Mouse (Mus musculus) ES-E14 (cell line): ENCODE data around the gene Clec4b1. TPM values are rescaled to one million over a fixed set of nuclear protein-coding genes. Genes with fewer than 3 reads are reported as not detected.
"Not testable (repeated sequence)": the region's sequence is repeated elsewhere in the genome, so short reads cannot be mapped to it uniquely, and the experiment has no call there.

ENCODE experiments used
- DNase-seq: peaks from one replicate; pipeline ENCODE4 v3.0.0-alpha.2; 2013; ENCODE audit warnings: low read depth, low spot score
- H3K27ac ChIP-seq: 2 replicates; pipeline ENCODE4 v1.5.1; 2012; ENCODE audit warnings: low read depth, mild to moderate bottlenecking, low read length, moderate library complexity, mixed read lengths; ENCODE audit not compliant: poor library complexity, insufficient read depth, severe bottlenecking
- H3K36me3 ChIP-seq: 2 replicates; pipeline ENCODE4 v1.6.1; 2012; ENCODE audit warnings: mild to moderate bottlenecking, low read length, moderate library complexity, mixed read lengths; ENCODE audit not compliant: control insufficient read depth, poor library complexity, insufficient read depth, severe bottlenecking
- H3K4me1 ChIP-seq, 2 experiments: fragments of 150-350 bp in 1 of 2; sonication (generic) in 1 of 2; 2 replicates each; pipeline ENCODE4 v1.6.1; 2012; ENCODE audit warnings: low read length in 2 of 2, mild to moderate bottlenecking in 1 of 2, mixed read lengths in 1 of 2; ENCODE audit not compliant: control insufficient read depth in 2 of 2, insufficient read depth in 2 of 2, poor library complexity in 1 of 2
- H3K4me3 ChIP-seq, 2 experiments: fragments of 150-350 bp in 1 of 2; sonication (generic) in 1 of 2; 2 replicates each; pipeline ENCODE4 v1.5.1; 2012; ENCODE audit warnings: low read length in 2 of 2, low read depth in 1 of 2, mild to moderate bottlenecking in 1 of 2, mixed read lengths in 1 of 2; ENCODE audit not compliant: insufficient read depth in 1 of 2, poor library complexity in 1 of 2, severe bottlenecking in 1 of 2
- H3K9ac ChIP-seq: 2 replicates; pipeline ENCODE4 v1.6.1; 2012; ENCODE audit warnings: low read depth, mild to moderate bottlenecking, low read length, mixed read lengths; ENCODE audit not compliant: poor library complexity, insufficient read depth, severe bottlenecking
- H3K9me3 ChIP-seq: fragments of 150-350 bp; sonication (generic); 2 replicates; pipeline ENCODE4 v1.6.1; 2012; ENCODE audit warnings: low read depth, mild to moderate bottlenecking, low read length; ENCODE audit not compliant: control insufficient read depth, insufficient read depth
- CHD2 ChIP-seq: IDR thresholded peaks from 2 replicates; pipeline ENCODE4 v1.6.1; 2014; ENCODE audit warnings: mild to moderate bottlenecking, low read depth, low read length, inconsistent platforms
- HCFC1 ChIP-seq: IDR thresholded peaks from 2 replicates; pipeline ENCODE4 v1.6.1; 2012; ENCODE audit warnings: low read length, inconsistent platforms, borderline replicate concordance; ENCODE audit not compliant: insufficient read depth
- MAFK ChIP-seq: IDR thresholded peaks from 2 replicates; pipeline ENCODE4 v1.6.1; 2014; ENCODE audit warnings: mild to moderate bottlenecking, low read depth, low read length, inconsistent platforms; ENCODE audit not compliant: insufficient read depth
- ZC3H11A ChIP-seq: IDR thresholded peaks from 2 replicates; pipeline ENCODE4 v1.6.1; 2012; ENCODE audit warnings: low read depth, mild to moderate bottlenecking, inconsistent platforms, low read length, borderline replicate concordance
- ZNF384 ChIP-seq: IDR thresholded peaks from 2 replicates; pipeline ENCODE4 v1.6.1; 2012; ENCODE audit warnings: low read depth, low read length, inconsistent platforms
- in situ Hi-C, 2 experiments: fragments of 600-800 bp; cut with MboI; formaldehyde crosslinking; loops; one replicate each; pipeline ENCODE4 v1.15.1; 2025; ENCODE audit warnings: low sequenced_read_pairs in 2 of 2, inconsistent platforms in 1 of 2; ENCODE audit not compliant: unreplicated experiment in 2 of 2
- total RNA-seq: library from RNA; depleted of rRNA; stranded (reverse); fragments of 300-350 nt; gene quantifications from 2 replicates; pipeline ENCODE4 v1.2.3, GENCODE M21; 2012; rRNA removed

The Clec4b1 gene
- total RNA-seq, result not detected in 2 replicates

- no peak for DNase-seq
- no peaks in the 10 kb centered on the region for H3K4me1 ChIP-seq
- no peak within 1 kb of the TSS for H3K9ac ChIP-seq
- no peak within 1 kb of the TSS for H3K4me3 ChIP-seq
- in situ Hi-C loops, result no loop called here
- H3K36me3 ChIP-seq, result no peaks in the 10 kb centered on the region
- no peaks in the 10 kb centered on the region for H3K9me3 ChIP-seq
- no peak for TF ChIP-seq CHD2
- TF ChIP-seq ZNF384, result no peak
- TF ChIP-seq MAFK, result no peak
- H3K27ac ChIP-seq, result no peak within 1 kb of the TSS
These were observed at the start of gene Clec4b1 for GRCm38 (mm10) chr6:123049742-123050372. Gene Clec4b1 (plus strand): TSS chr6:123049962.

DNA sequence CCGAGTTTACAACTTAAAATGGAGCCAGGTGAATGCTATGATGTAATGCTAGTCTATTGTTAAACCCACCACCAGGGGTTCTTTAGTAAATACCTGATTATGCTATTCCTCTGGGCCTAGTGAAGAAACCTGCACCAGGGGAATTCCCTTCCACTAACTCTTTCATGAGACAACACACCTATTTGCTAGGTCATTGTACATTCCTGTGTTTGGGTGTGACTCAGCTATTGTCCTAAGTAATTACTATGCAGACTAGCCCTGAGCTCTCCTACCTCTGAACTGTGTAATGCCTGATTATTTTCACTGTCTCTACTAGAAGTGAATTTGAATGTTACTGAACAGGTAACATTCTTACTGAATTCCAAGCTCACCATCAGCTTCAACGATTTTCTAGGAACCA, 45.1 kb upstream of the Clec4b1 start:
- TF ChIP-seq MAFK, result peak; percentile 67
- H3K27ac ChIP-seq, H3K36me3 ChIP-seq, H3K9ac ChIP-seq, in situ Hi-C loops, H3K9me3 ChIP-seq, DNase-seq, H3K4me1 ChIP-seq, H3K4me3 ChIP-seq: not testable (repeated sequence)

GRCm38 (mm10) chr6:123005591-123005990, 44.2 kb upstream of the Clec4b1 start:
- in situ Hi-C loops, result no loop called here
- Histone ChIP-seq H3K4me3 (no peak overlapping the region), H3K27ac (no peak overlapping the region), H3K36me3 (no peaks in the 10 kb centered on the region; the same call in 1 of the 2 replicates), H3K4me1 (no peaks in the 10 kb centered on the region; a peak in 1 of 4 replicates), H3K9ac (no peak overlapping the region), H3K9me3 (no peaks in the 10 kb centered on the region)
- TF ChIP-seq HCFC1 (no peak), MAFK (no peak), ZC3H11A (no peak), CHD2 (no peak), ZNF384 (no peak)
- DNase-seq, result no peak

GRCm38 (mm10) chr6:123095125-123095843, 45.5 kb downstream of the Clec4b1 start:
- TF ChIP-seq CHD2, result no peak
- TF ChIP-seq ZC3H11A, result no peak
- TF ChIP-seq MAFK, result no peak
- no peak for TF ChIP-seq ZNF384
- no peak for TF ChIP-seq HCFC1
- Histone ChIP-seq H3K27ac (no peak overlapping the region), H3K9ac (no peak overlapping the region), H3K36me3 (no peaks in the 10 kb centered on the region), H3K9me3 (no peaks in the 10 kb centered on the region), H3K4me1 (no peaks in the 10 kb centered on the region), H3K4me3 (no peak overlapping the region)
- in situ Hi-C loops, result no loop called here
- DNase-seq, result no peak

GRCm38 (mm10) chr6:123106128-123106527, 56.4 kb downstream of the Clec4b1 start, which contains the start of gene Clec4a2:
Gene Clec4a2 (plus strand): TSS chr6:123106428.
- H3K9ac ChIP-seq, H3K4me1 ChIP-seq, H3K27ac ChIP-seq, H3K9me3 ChIP-seq, H3K4me3 ChIP-seq, DNase-seq, in situ Hi-C loops, H3K36me3 ChIP-seq: not testable (repeated sequence)

Other genes with a start within 250 kb of the Clec4b1 start
- 890 and 1,987 TPM in 2 replicates for gene Slc2a3, start 248.3 kb upstream of the Clec4b1 start, total RNA-seq
- 1.3 and 1.7 TPM in 2 replicates for gene Foxj2, start 230.0 kb upstream of the Clec4b1 start, total RNA-seq
- 0.22 TPM in 1 of 2 replicates, not detected in the other for gene C3ar1, start 193.8 kb upstream of the Clec4b1 start, total RNA-seq
- gene Necap1, start 175.5 kb upstream of the Clec4b1 start, total RNA-seq, result 32.9 and 40.4 TPM in 2 replicates
- not detected in 2 replicates for gene Clec4a1, start 128.1 kb upstream of the Clec4b1 start, total RNA-seq
- not detected in 2 replicates for gene Clec4a3, start 97.4 kb upstream of the Clec4b1 start, total RNA-seq
- gene Clec4a4, start 59.6 kb upstream of the Clec4b1 start, total RNA-seq, result not detected in 2 replicates
- gene Clec4a2, start 56.5 kb downstream of the Clec4b1 start, total RNA-seq, result not detected in 2 replicates
- gene Clec4b2, start 122.9 kb downstream of the Clec4b1 start, total RNA-seq, result not detected in 2 replicates
- not detected in 2 replicates for gene Clec4n, start 179.9 kb downstream of the Clec4b1 start, total RNA-seq
- not detected in 2 replicates for gene Clec4d, start 212.1 kb downstream of the Clec4b1 start, total RNA-seq
- not detected in 2 replicates for gene Clec4e, start 239.9 kb downstream of the Clec4b1 start, total RNA-seq